Mouse (Mus musculus): Measurements from ENCODE around the gene Fam221a. TPM values are rescaled to one million over a fixed set of nuclear protein-coding genes. Genes with fewer than 3 reads are reported as not detected.

The Fam221a gene
- total RNA-seq (2012; rRNA removed) (not detected in 2 replicates), polyA plus RNA-seq (2012; ENCODE audit: insufficient read depth in 1 of 2, insufficient read length in 2 of 2, low read depth in 1 of 2, low replicate concordance in 2 of 2, missing spikeins in 1 of 2) (under 1 TPM in 1 of 2 experiments, not detected in 1; 0.08 TPM)

- peak within 1 kb of the TSS in 1 of 2 experiments; percentile 27; a peak in 2 of 4 replicates for H3K4me3 ChIP-seq (ENCODE audit: control insufficient read depth in 1 of 2, insufficient read depth in 1 of 2, low read depth in 2 of 2, low read length in 2 of 2)
- H3K27ac ChIP-seq (ENCODE audit: control insufficient read depth, low read depth, low read length) = no peak within 1 kb of the TSS
- no peaks in the 10 kb centered on the region for H3K9me3 ChIP-seq (replicated peaks; ENCODE audit: insufficient read depth, low read length)
- no peaks in the 10 kb centered on the region; a peak in 1 of 4 replicates for H3K4me1 ChIP-seq (ENCODE audit: control insufficient read depth in 1 of 2, insufficient read depth in 2 of 2, low read length in 2 of 2)
- no peaks in the 10 kb centered on the region for H3K79me2 ChIP-seq (ENCODE audit: control insufficient read depth, insufficient read depth, low read length, poor library complexity)
- DNase-seq (ENCODE audit: low read depth, low spot score) = peak; percentile 67
- H3K36me3 ChIP-seq (ENCODE audit: control insufficient read depth in 1 of 2, insufficient read depth in 2 of 2, low read length in 2 of 2) = no peaks in the 10 kb centered on the region; a peak in 1 of 4 replicates
- TF ChIP-seq NRF1 (IDR thresholded peaks at IDR 0.05; ENCODE audit: insufficient read depth, low read depth, low read length, poor library complexity, severe bottlenecking) (peak; percentile 30; the same call in 1 of the 2 replicates), CHD1 (IDR thresholded peaks at IDR 0.05; ENCODE audit: low read depth, low read length) (no peak), CTCF (IDR thresholded peaks at IDR 0.05 in 2 of 3, conservative IDR thresholded peaks at IDR 0.05 in 1 of 3; ENCODE audit: control insufficient read depth in 1 of 3, insufficient read depth in 1 of 3, low read depth in 2 of 3, low read length in 3 of 3, poor library complexity in 1 of 3, severe bottlenecking in 1 of 3) (no peak)
- H3K9ac ChIP-seq (ENCODE audit: control insufficient read depth, low read depth, low read length, poor library complexity, severe bottlenecking) = peak within 1 kb of the TSS; percentile 36
- H3K27me3 ChIP-seq (ENCODE audit: control insufficient read depth in 1 of 2, insufficient read depth in 2 of 2, low read length in 2 of 2) = no peaks in the 10 kb centered on the region
These were observed at the start of gene Fam221a for GRCm38 (mm10) chr6:49367159-49368054. Gene Fam221a (plus strand): TSS chr6:49367739.

- Histone ChIP-seq H3K36me3 (ENCODE audit: control insufficient read depth in 1 of 2, insufficient read depth in 2 of 2, low read length in 2 of 2) (peaks cover 0 to 24% of the 10 kb centered on the region in 2 experiments; a peak in 2 of 4 replicates), H3K27me3 (ENCODE audit: control insufficient read depth in 1 of 2, insufficient read depth in 2 of 2, low read length in 2 of 2) (peaks cover 0 to 3% of the 10 kb centered on the region in 2 experiments; a peak in 3 of 4 replicates), H3K9me3 (replicated peaks; ENCODE audit: insufficient read depth, low read length) (no peaks in the 10 kb centered on the region), H3K79me2 (ENCODE audit: control insufficient read depth, insufficient read depth, low read length, poor library complexity) (peaks cover 3% of the 10 kb centered on the region), H3K4me3 (ENCODE audit: control insufficient read depth in 1 of 2, insufficient read depth in 1 of 2, low read depth in 2 of 2, low read length in 2 of 2) (peak within 1 kb of the TSS; percentile 65 to 92), H3K4me1 (ENCODE audit: control insufficient read depth in 1 of 2, insufficient read depth in 2 of 2, low read length in 2 of 2) (peaks cover 6 to 15% of the 10 kb centered on the region in 2 experiments; a peak in 3 of 4 replicates), H3K27ac (ENCODE audit: control insufficient read depth, low read depth, low read length) (peak within 1 kb of the TSS; percentile 18), H3K9ac (ENCODE audit: control insufficient read depth, low read depth, low read length, poor library complexity, severe bottlenecking) (peak within 1 kb of the TSS; percentile 84)
- peak; percentile 96 for DNase-seq (ENCODE audit: low read depth, low spot score)
- peak; percentile 20; the same call in 1 of the 2 replicates for TF ChIP-seq ZC3H11A (IDR thresholded peaks at IDR 0.05; ENCODE audit: low read depth, low read length)
- TF ChIP-seq TBP (IDR thresholded peaks at IDR 0.05; ENCODE audit: low read depth, low read length) = peak; percentile 45; the same call in 1 of the 2 replicates
- no peak for TF ChIP-seq TAL1 (IDR thresholded peaks at IDR 0.05; ENCODE audit: low read length)
- peak; percentile 70 for TF ChIP-seq CHD2 (IDR thresholded peaks at IDR 0.05; ENCODE audit: low read length)
- no peak for TF ChIP-seq ZKSCAN1 (IDR thresholded peaks at IDR 0.05; ENCODE audit: low read depth, low read length)
- TF ChIP-seq E2F4 (IDR thresholded peaks at IDR 0.05; ENCODE audit: borderline replicate concordance, low read depth, low read length) = no peak
- TF ChIP-seq EP300 (IDR thresholded peaks at IDR 0.05; ENCODE audit: low read depth in 1 of 2, low read length in 2 of 2) = no peak; a peak in 1 of 4 replicates
- no peak for TF ChIP-seq POLR2AphosphoS2 (IDR thresholded peaks at IDR 0.05; ENCODE audit: low read length)
- peak; percentile 42 to 84 (median 70) for TF ChIP-seq CTCF (IDR thresholded peaks at IDR 0.05 in 2 of 3, conservative IDR thresholded peaks at IDR 0.05 in 1 of 3; ENCODE audit: control insufficient read depth in 1 of 3, insufficient read depth in 1 of 3, low read depth in 2 of 3, low read length in 3 of 3, poor library complexity in 1 of 3, severe bottlenecking in 1 of 3)
- TF ChIP-seq ETS1 (IDR thresholded peaks at IDR 0.05; ENCODE audit: low read depth, low read length) = peak; percentile 65; the same call in 1 of the 2 replicates
- TF ChIP-seq RCOR1 (IDR thresholded peaks at IDR 0.05; ENCODE audit: low read depth, low read length) = no peak
- peak; percentile 58 for TF ChIP-seq TCF12 (IDR thresholded peaks at IDR 0.05; ENCODE audit: low read depth, low read length)
- TF ChIP-seq ZNF384 (IDR thresholded peaks at IDR 0.05; ENCODE audit: low read depth, low read length) = no peak
- TF ChIP-seq ELF1 (IDR thresholded peaks at IDR 0.05; ENCODE audit: low read depth, low read length) = peak; percentile 69
- peak; percentile 98 for TF ChIP-seq HCFC1 (IDR thresholded peaks at IDR 0.05; ENCODE audit: low read depth, low read length)
- TF ChIP-seq ZMIZ1 (IDR thresholded peaks at IDR 0.05; ENCODE audit: low read depth, low read length) = no peak
- peak; percentile 100 for TF ChIP-seq MXI1 (IDR thresholded peaks at IDR 0.05; ENCODE audit: low read depth, low read length)
- 0 out of 4 replicates have a peak, but pooled peaks of 1 of the 2 experiments have one; percentile 13 for TF ChIP-seq USF2 (IDR thresholded peaks at IDR 0.05; ENCODE audit: borderline replicate concordance in 1 of 2, insufficient read depth in 1 of 2, low read depth in 1 of 2, low read length in 2 of 2)
- peak; percentile 27; the same call in 1 of the 2 replicates for TF ChIP-seq NRF1 (IDR thresholded peaks at IDR 0.05; ENCODE audit: insufficient read depth, low read depth, low read length, poor library complexity, severe bottlenecking)
- TF ChIP-seq JUND (IDR thresholded peaks at IDR 0.05; ENCODE audit: low read depth, low read length) = no peak
- TF ChIP-seq MYB (IDR thresholded peaks at IDR 0.05; ENCODE audit: low read depth, low read length) = no peak
- peak; percentile 53 to 66; a peak in 2 of 4 replicates for TF ChIP-seq POLR2A (IDR thresholded peaks at IDR 0.05; ENCODE audit: control insufficient read depth in 1 of 2, insufficient read depth in 1 of 2, low read depth in 1 of 2, low read length in 2 of 2, poor library complexity in 1 of 2)
- TF ChIP-seq GABPA (IDR thresholded peaks at IDR 0.05; ENCODE audit: low read depth, low read length) = no peak
- peak; percentile 61 for TF ChIP-seq RAD21 (IDR thresholded peaks at IDR 0.05; ENCODE audit: low read depth, low read length)
- no peak for TF ChIP-seq GATA1 (IDR thresholded peaks at IDR 0.05; ENCODE audit: low read depth, low read length)
These were observed 48.5 kb upstream of the Fam221a start, which contains the start of gene Ccdc126 for GRCm38 (mm10) chr6:49318966-49319594. Gene Ccdc126 (plus strand): TSS chr6:49319274.
